Mouse (Mus musculus): Measurements from ENCODE around the gene Fgf16. TPM values are rescaled to one million over a fixed set of nuclear protein-coding genes. Genes with fewer than 3 reads are reported as not detected.

Fgf16 gene
- polyA plus RNA-seq (2015; fragmentation: Nextera tagmentation; extraction: Ambion mirVana), result 0.11 TPM in 1 of 2 replicates, not detected in the other

DNA sequence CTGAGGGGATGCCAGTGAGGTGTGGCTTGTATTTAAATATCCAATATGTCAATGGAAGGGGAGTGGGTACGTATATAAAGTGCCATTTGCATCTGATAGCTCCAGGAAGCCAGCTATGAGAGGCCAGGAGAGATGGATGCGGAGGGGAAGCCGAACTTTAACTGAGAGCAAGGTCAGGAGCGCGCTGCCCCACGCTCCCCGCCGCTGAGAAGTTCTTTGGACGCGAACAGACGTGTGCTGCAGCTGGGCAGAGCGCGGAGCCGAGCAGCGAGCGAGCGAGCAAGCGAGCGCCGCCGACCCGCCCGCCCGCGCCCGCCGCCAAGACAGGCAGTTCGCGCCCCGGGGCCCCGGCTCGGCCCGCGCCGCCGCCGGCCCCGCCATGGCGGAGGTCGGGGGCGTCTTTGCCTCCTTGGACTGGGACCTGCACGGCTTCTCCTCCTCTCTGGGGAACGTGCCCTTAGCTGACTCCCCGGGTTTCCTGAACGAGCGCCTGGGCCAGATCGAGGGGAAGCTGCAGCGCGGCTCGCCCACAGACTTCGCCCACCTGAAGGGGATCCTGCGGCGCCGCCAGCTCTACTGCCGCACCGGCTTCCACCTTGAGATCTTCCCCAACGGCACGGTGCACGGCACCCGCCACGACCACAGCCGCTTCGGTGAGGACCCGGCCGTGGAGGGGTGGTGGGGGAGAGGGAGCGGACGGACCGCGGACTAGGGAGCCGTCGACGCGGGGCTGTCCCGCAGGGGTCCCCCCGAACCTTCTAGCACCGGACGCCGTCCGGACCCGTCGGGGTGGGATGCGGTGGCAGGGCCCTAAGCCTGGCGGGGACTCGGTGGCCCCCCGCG is at the start of gene Fgf16:
Gene Fgf16, plus strand, starts transcription at position 118 of the 843 bp plus-strand sequence.
- WGBS, result 22% methylated on average over 51 of the region's 86 CpGs
- no peak for DNase-seq (ENCODE audit: low spot score)
- H3K9me3 ChIP-seq (replicated peaks; ENCODE audit: low read length), result no peaks in the 10 kb centered on the region
- ATAC-seq (replicated peaks; ENCODE audit: low FRiP score, low read depth), result peak; percentile 25; the same call in 1 of the 2 replicates
- H3K27ac ChIP-seq, result no peak within 1 kb of the TSS
- peak within 1 kb of the TSS; percentile 37 for H3K4me3 ChIP-seq (replicated peaks; ENCODE audit: low read depth, low read length)
- H3K9ac ChIP-seq (ENCODE audit: low read depth, low read length), result no peak within 1 kb of the TSS
- no peaks in the 10 kb centered on the region for H3K36me3 ChIP-seq (ENCODE audit: insufficient read depth, low read length)
- H3K4me2 ChIP-seq (ENCODE audit: low read length), result peak within 1 kb of the TSS; percentile 65
- H3K27me3 ChIP-seq (ENCODE audit: insufficient read depth, low read length), result peaks cover 6% of the 10 kb centered on the region; the same call in 1 of the 2 replicates
- TF ChIP-seq CTCF (IDR thresholded peaks at IDR 0.05; ENCODE audit: low read depth), result no peak
- 0 out of 2 replicates have a peak, but pooled peaks cover 4% of the 10 kb centered on the region for H3K4me1 ChIP-seq (replicated peaks; ENCODE audit: insufficient read depth, low read length)

DNA sequence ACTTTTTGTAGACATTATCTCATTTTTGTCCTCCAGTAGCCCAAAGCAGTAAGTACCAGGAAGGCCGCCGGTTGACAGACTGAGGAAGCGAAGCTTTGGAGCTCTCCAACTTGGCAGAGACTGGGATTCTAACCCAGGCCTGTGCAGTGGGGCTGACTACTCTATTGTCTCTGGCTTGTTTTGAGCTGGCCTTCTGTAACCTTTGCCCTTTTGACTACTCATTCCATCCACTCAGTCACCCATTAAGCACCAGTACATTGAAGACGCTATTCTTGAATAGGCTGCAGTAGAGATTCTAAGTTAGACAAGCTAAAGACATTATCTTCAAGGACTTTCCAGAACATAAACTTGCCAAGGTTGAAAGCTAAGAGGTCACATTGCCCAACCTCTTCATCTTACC is 49.3 kb upstream of the Fgf16 start:
- no peak overlapping the region for H3K4me2 ChIP-seq (ENCODE audit: low read length)
- no peak for TF ChIP-seq CTCF (IDR thresholded peaks at IDR 0.05; ENCODE audit: low read depth)
- H3K9me3 ChIP-seq (replicated peaks; ENCODE audit: low read length), result no peaks in the 10 kb centered on the region
- ATAC-seq (replicated peaks; ENCODE audit: low FRiP score, low read depth) (no peak), DNase-seq (ENCODE audit: low spot score) (peak; percentile 7)
- H3K27ac ChIP-seq, result no peak overlapping the region
- no peaks in the 10 kb centered on the region for H3K27me3 ChIP-seq (ENCODE audit: insufficient read depth, low read length)
- no peaks in the 10 kb centered on the region for H3K36me3 ChIP-seq (ENCODE audit: insufficient read depth, low read length)
- WGBS, result 81% methylated on average over 4 of the region's 4 CpGs
- H3K4me3 ChIP-seq (replicated peaks; ENCODE audit: low read depth, low read length), result no peak overlapping the region
- H3K4me1 ChIP-seq (replicated peaks; ENCODE audit: insufficient read depth, low read length), result no peaks in the 10 kb centered on the region
- no peak overlapping the region for H3K9ac ChIP-seq (ENCODE audit: low read depth, low read length)

DNA sequence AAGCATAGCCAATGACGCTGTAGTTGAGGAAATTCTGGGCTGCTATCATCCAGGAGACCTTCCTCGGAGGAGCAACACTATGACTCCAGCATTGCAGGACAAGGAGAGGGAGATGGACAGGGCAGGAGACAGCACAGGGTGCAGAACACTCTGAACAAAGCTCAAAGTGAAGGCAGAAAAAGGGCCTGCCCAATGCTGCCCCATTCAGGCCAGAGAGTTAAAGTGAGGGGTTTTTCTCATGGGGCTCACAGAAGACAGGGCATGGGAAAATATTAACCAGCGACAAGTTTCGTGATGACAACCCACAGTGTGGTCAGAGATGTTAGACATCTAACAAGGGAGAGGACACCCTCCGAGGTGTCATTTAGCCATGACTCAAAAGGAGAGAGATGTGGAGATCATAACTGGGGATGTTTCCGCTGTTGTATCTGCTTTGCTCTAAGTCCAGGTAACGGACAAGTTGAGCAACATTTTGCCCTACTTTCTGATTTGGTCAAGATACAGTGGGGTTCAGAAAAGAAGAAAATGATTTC is 48.2 kb upstream of the Fgf16 start:
- Histone ChIP-seq H3K9me3 (replicated peaks; ENCODE audit: low read length) (no peaks in the 10 kb centered on the region), H3K4me1 (replicated peaks; ENCODE audit: insufficient read depth, low read length) (no peaks in the 10 kb centered on the region), H3K4me2 (ENCODE audit: low read length) (no peak overlapping the region), H3K27ac (no peak overlapping the region), H3K36me3 (ENCODE audit: insufficient read depth, low read length) (no peaks in the 10 kb centered on the region), H3K9ac (ENCODE audit: low read depth, low read length) (no peak overlapping the region), H3K27me3 (ENCODE audit: insufficient read depth, low read length) (no peaks in the 10 kb centered on the region), H3K4me3 (replicated peaks; ENCODE audit: low read depth, low read length) (no peak overlapping the region)
- DNase-seq (ENCODE audit: low spot score) (no peak), ATAC-seq (replicated peaks; ENCODE audit: low FRiP score, low read depth) (no peak)
- TF ChIP-seq CTCF (IDR thresholded peaks at IDR 0.05; ENCODE audit: low read depth), result no peak
- WGBS, result 89% methylated on average over 7 of the region's 7 CpGs

DNA sequence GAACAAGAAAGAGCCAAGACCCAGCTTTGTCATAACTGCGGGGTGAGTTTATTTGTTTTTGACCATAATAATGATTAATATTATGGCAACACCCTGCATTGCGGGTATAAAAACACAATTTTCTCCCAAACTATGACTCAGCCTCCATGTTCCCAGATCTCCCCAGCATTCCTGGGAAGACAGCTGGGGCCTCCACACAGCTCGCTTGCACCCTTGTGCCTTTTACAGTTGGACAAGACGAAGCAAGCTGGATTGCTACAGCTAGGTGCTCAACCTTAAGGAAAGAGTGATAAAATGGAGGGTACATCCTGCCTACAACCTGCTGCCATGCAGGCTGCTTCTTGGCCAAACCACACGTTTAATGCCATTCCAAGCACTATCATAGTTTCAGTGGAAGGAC is 45.7 kb upstream of the Fgf16 start:
- ATAC-seq (replicated peaks; ENCODE audit: low FRiP score, low read depth) (no peak), DNase-seq (ENCODE audit: low spot score) (no peak)
- no peak overlapping the region for H3K4me2 ChIP-seq (ENCODE audit: low read length)
- no peaks in the 10 kb centered on the region for H3K27me3 ChIP-seq (ENCODE audit: insufficient read depth, low read length)
- no peak overlapping the region for H3K4me3 ChIP-seq (replicated peaks; ENCODE audit: low read depth, low read length)
- no peak overlapping the region for H3K9ac ChIP-seq (ENCODE audit: low read depth, low read length)
- 85% methylated on average over 5 of the region's 5 CpGs for WGBS
- H3K4me1 ChIP-seq (replicated peaks; ENCODE audit: insufficient read depth, low read length), result no peaks in the 10 kb centered on the region
- H3K27ac ChIP-seq, result no peak overlapping the region
- TF ChIP-seq CTCF (IDR thresholded peaks at IDR 0.05; ENCODE audit: low read depth), result no peak
- H3K36me3 ChIP-seq (ENCODE audit: insufficient read depth, low read length), result no peaks in the 10 kb centered on the region
- H3K9me3 ChIP-seq (replicated peaks; ENCODE audit: low read length), result no peaks in the 10 kb centered on the region

DNA sequence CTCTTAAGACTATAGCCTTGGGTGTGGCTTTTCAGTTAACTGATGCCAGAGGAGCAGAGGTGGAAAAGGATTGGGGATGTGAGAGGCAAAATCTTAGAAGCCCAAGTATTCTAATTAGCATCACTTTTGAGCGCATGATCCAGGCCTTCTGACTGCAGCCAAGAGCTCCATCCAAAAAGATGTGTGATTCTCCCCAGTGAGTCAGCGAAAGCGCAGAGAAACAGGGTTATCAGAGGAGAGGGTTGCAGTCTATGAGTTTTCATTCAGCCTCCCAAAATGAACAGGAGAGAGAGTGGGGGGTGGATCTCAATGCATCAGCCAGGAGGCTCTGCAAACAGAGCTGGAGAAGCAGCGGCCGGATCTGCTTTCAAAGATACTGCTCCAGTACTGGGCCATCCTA is 45.1 kb upstream of the Fgf16 start:
- no peak overlapping the region for H3K4me2 ChIP-seq (ENCODE audit: low read length)
- 88% methylated on average over 5 of the region's 5 CpGs for WGBS
- no peaks in the 10 kb centered on the region for H3K27me3 ChIP-seq (ENCODE audit: insufficient read depth, low read length)
- no peaks in the 10 kb centered on the region for H3K36me3 ChIP-seq (ENCODE audit: insufficient read depth, low read length)
- H3K4me3 ChIP-seq (replicated peaks; ENCODE audit: low read depth, low read length), result no peak overlapping the region
- H3K4me1 ChIP-seq (replicated peaks; ENCODE audit: insufficient read depth, low read length), result no peaks in the 10 kb centered on the region
- ATAC-seq (replicated peaks; ENCODE audit: low FRiP score, low read depth), result no peak
- TF ChIP-seq CTCF (IDR thresholded peaks at IDR 0.05; ENCODE audit: low read depth), result no peak
- no peak for DNase-seq (ENCODE audit: low spot score)
- H3K27ac ChIP-seq, result no peak overlapping the region
- no peak overlapping the region for H3K9ac ChIP-seq (ENCODE audit: low read depth, low read length)
- H3K9me3 ChIP-seq (replicated peaks; ENCODE audit: low read length), result no peaks in the 10 kb centered on the region

DNA sequence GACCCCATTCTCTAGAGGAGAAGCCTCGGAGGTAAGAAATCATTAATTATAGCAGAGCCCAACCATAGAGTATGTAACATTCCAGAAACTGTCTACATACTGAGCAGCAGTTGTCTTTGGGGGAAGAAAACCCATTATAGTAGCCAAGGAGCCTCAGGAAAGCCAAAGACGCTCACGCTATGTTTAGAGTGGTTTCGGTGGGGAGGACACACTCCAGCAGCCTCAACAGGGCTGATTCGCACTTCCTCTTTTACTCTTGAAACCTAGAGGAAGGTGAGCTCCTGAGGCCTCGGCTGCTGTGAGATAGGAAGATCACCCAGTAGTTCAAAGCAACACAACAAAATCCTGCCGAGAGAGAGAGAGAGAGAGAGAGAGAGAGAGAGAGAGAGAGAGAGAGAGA is 39.9 kb upstream of the Fgf16 start:
- TF ChIP-seq CTCF (IDR thresholded peaks at IDR 0.05; ENCODE audit: low read depth), result no peak
- Histone ChIP-seq H3K9me3 (replicated peaks; ENCODE audit: low read length) (no peaks in the 10 kb centered on the region), H3K9ac (ENCODE audit: low read depth, low read length) (no peak overlapping the region), H3K36me3 (ENCODE audit: insufficient read depth, low read length) (no peaks in the 10 kb centered on the region), H3K27ac (no peak overlapping the region), H3K27me3 (ENCODE audit: insufficient read depth, low read length) (no peaks in the 10 kb centered on the region), H3K4me2 (ENCODE audit: low read length) (no peak overlapping the region), H3K4me3 (replicated peaks; ENCODE audit: low read depth, low read length) (no peak overlapping the region), H3K4me1 (replicated peaks; ENCODE audit: insufficient read depth, low read length) (no peaks in the 10 kb centered on the region)
- no peak for DNase-seq (ENCODE audit: low spot score)
- 70% methylated on average over 7 of the region's 7 CpGs for WGBS
- ATAC-seq (replicated peaks; ENCODE audit: low FRiP score, low read depth), result no peak
